Mouse (Mus musculus): ENCODE measurements around the gene Gck.

Gene Gck

DNA sequence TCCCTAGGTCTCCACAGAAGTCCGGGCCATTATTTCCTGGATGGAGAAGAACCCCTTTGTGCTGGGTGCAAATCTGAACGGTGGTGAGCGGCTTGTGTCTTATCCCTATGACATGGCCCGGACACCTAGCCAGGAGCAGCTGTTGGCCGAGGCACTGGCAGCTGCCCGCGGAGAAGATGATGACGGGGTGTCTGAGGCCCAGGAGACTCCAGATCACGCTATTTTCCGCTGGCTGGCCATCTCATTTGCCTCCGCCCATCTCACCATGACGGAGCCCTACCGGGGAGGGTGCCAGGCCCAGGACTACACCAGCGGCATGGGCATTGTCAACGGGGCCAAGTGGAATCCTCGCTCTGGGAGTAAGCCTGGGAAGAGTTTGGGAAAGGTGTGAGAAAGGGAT lies 79.8 kb downstream of the Gck start:
- DNase-seq = no peak

GRCm38 (mm10) chr11:5869331-5869730 lies 80.5 kb downstream of the Gck start:
- peak; percentile 2 for DNase-seq

DNA sequence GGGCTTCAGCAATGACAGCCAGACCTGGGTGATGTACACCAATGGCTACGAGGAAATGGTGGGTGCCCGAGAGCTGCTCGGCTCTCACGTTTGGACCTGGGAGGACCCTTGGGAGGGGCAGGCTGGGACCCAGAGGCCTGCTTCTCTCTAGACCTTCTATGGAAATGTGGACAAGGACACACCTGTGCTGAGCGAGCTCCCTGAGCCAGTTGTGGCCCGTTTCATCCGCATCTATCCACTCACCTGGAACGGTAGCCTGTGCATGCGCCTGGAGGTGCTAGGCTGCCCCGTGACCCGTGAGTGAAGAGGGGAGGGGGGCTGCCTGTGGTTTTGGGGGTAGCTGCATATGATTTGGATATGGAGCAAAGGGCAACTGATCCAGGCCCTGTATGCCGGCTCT lies 81.6 kb downstream of the Gck start:
- no peak for DNase-seq

GRCm38 (mm10) chr11:5867196-5867595 lies 82.7 kb downstream of the Gck start:
- no peak for DNase-seq

DNA sequence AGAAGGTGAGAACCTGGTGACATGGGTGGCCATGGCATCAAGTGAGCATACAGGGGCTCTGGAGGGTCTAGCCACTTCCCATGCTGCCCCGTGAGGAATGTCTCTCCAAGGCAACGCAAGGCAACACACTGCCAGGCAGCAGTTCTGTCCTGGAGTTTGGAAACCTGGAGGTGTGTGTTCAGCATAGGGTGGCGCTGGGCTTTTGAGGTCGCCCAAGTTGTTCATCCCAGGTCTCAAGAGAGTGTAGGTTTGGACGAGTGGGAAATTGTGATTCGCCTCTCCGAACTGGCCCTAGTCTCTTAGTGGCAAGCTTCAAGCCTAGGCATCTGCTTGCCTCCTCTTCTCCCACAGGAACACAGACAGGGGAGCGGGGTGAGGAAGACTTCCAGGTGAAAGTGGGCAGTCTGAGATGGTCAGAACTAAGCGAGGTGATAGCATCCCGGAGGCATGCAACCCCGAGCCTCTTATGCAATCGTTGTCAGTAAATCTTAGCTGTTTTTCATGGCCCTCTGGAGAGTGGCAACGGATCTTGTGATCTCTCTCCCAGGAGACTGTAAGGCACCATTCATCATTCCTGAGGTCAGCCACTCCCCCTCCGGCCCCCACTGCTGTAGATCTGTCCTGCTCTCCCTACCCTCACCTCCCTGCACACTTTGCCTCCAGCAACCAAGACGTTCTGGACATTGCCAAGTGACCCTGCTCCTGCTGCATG lies 87.3 kb downstream of the Gck start:
- no peak for DNase-seq

- DNase-seq = no peak
Measured at GRCm38 (mm10) chr11:5861678-5862393, 88.0 kb downstream of the Gck start, which contains the start of gene Aebp1. Gene Aebp1, plus strand, starts transcription at chr11:5861947.

- no peak for DNase-seq
Measured at GRCm38 (mm10) chr11:5860639-5861038, 89.2 kb downstream of the Gck start.

- no peak for DNase-seq
Measured at GRCm38 (mm10) chr11:5859883-5860550, 89.9 kb downstream of the Gck start.

DNA sequence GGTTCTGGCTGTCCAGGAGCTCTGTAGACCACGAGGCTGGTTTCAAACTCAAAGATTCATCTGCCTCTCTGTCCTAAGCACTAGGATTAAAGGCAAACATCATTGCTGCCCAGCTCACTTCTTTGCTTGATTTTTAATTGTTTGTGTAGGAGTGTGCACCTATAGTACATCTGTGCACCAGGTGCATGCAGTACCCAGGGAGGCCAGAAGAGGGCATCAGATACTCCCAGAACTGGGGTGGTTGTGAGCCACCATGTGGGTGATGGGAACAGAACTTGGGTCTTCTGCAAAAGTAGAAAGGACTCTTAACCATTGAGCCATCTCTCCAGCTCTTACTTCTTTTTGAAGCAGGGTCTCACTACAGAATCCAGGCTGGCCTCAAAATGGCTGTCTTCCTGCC lies 91.2 kb downstream of the Gck start:
- no peak for DNase-seq

DNA sequence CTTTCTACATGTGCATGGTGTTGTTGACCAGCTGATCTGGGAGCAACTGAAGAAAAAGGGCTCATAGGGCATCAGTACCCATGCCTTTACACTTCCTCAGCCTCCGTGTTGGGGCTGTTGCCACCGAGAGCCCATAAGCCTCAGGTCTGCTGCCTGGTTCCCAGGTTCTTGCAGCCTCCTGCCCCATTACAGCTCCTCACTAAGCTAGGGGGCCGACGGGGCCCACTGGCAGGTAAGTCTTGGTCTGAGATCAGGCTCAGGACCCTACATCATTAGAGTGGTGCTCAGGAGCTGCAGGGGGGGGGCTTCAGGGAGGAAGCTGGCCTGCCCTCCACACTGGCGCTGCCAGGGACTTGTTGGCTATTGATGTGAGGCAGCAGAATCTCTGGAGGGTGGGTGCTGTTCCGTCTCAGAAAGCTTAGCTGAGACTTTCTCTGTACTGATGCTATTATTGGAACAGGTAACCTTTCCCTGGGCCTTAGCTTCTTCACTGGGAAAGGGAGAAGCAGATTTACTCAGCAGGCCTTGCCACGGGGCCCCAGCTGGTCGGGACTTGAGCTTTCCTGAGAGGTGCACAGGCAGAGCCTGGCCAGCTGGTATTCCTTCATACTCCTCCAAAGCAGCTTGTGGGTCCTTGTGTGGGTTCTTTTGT lies 93.3 kb downstream of the Gck start:
- no peak for DNase-seq

DNA sequence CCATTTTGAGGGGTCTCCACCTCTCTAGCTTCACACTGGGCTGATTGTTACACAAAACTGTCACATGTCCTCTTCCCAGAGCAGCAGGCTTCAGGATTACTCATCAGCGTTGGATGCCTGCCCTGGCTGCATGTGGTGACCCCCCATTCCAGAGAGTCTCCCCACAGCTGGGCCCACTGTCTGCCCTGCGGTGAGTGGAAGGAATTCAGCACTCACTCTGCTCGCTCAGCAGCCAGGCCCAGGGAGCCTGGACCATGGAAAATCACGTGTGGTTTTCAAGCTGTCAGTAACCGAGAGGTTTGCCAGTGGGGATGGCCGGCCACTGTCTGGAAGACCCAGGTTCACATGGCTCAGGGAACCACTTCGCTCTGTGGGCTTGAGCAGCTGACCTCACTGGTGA lies 94.0 kb downstream of the Gck start:
- DNase-seq = peak; percentile 42

- DNase-seq = no peak
Measured at GRCm38 (mm10) chr11:5855481-5855880, 94.4 kb downstream of the Gck start.

- no peak for DNase-seq
Measured at GRCm38 (mm10) chr11:5852314-5852713, 97.6 kb downstream of the Gck start.

DNA sequence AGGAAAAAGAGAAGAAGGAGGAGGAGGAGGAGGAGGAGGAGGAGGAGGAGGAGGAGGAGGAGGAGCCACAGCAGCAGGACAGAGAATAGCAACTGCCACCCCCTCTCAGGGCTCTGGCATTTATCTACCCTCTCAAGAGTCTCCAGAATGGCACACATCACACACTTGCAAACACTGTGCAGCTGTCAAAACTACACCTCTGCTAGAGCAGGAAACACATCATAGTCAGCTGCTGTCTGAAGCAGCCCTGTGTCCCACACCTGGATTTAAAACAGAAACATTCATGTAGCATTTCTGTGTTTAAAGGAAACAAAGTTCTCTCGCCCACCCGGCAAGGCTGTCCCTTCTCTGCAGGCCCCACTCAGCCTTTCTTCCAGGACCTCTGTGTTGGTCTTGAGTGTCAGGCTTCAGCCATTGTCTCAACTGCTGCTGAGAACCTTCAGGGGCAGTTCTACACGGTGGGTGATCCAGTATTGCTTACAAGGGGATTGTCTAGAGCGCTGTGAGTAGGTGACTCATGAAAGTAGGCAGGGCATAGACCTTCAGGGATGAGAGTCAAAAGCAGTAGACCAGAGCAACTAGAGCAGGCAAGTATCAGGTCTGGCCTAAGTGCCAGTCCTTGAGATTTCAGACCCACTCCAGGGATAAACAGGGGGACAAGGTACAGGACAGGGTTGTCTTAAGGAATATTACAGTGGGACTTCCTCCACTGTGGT lies 98.7 kb downstream of the Gck start:
- DNase-seq = no peak
